Mouse (Mus musculus): ENCODE results near the gene Abce1.

Gene Abce1

GRCm38 (mm10) chr8:79639586-79640451, 71.7 kb downstream of the Abce1 start, which contains the start of gene Otud4:
TSS of gene Otud4 (plus strand) at chr8:79639618.
- DNase-seq (ENCODE audit: low read depth, low spot score), result peak; percentile 61

DNA sequence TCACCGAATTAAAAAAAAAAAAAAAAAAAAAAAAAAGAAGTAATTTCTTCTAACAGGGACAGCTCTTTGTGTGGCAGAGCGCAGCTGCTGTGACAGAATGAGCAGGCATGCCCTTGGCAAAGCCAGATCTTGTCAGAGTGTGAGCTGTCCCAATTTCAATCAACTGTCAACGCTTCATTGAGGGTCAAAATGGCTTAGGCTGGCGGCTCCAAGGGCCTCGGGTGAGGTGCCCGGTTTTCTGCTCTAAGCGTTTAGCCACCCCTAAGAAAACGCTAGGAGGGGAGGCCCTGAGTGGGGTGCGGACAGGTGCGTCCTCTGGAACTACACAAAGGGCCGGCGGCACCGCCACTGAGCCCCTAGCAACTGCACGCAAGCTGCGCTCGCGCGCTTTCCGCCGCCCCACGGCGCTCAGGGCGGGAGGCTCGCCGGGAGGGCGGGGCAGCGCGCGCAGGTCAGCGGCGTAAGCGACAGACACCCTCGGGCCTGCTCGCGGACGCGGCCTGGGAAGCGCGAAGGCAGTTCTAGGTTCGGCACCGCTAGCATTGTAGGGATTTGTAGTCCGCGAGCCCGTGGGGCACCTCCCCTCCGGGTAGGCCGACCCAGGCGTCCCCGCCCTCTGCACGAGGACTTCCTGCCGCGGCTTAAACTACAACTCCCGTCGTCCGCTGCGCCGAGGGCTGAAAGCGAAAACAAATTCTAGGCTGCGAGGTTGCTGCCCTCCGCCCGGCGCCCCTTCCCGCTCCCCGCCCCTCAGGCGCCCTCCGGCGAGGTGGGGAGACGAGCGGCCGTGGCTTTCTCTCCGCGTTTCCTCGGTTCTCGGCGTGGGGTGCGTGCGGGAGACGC, 72.6 kb downstream of the Abce1 start:
- DNase-seq (ENCODE audit: low read depth, low spot score), result peak; percentile 100

DNA sequence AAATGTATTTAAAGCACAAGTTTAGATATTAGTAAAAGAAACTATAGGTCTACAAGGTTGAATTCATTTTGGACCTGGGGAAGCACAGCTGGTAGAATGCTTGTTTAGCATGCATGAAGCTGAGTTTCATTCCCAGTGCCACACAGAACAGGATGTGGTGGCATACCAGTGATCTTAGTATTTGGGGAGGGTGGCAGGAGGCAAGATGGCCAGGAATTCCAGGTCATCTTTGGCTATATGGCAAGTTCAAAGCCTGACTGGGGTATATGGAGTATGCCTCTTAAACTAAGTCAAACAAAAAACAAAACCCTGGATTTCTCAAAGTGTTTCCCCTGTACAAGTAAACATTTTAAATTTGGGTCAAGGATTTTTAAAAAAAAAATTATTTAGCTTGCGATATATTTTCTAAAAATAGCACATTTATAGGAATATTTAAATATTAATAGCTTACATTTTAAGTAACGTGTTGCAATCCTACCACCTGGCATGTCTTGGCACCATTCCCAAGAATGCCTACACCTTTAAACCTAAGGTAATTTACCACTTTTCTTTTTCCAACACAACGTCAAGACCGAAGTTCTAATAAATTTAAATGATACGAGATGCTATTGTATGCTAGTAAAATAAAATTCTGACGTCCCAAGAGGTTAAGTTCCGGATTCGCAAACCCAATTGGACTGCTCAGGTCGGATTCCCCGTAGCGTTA, 73.4 kb downstream of the Abce1 start:
- no peak for DNase-seq (ENCODE audit: low read depth, low spot score)

GRCm38 (mm10) chr8:79637237-79637636, 74.3 kb downstream of the Abce1 start:
- DNase-seq (ENCODE audit: low read depth, low spot score), result no peak

DNA sequence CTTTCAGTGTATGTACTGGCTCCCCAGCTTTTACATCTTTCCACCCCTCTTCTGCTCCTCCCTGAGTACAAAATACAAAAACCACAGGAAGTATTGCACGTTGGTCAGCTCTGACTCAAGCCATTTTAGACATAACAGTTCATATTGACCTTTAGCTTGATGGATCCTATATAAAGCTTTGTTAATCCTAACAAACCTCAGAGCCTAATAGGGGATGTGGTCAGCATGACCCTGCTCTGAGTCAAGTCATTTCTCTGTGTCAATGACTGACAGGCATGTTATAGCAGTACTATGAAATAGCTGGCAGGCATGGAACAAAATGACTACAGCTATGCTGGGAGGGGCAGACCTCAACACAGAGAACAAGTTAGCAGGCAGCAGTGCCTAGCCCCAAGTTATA, 75.4 kb downstream of the Abce1 start:
- no peak for DNase-seq (ENCODE audit: low read depth, low spot score)

GRCm38 (mm10) chr8:79635491-79635890, 76.0 kb downstream of the Abce1 start:
- peak; percentile 68 for DNase-seq (ENCODE audit: low read depth, low spot score)
